Mouse (Mus musculus) heart, postnatal 25 days (tissue): ENCODE results near the gene Edf1. TPM values are rescaled to one million over a fixed set of nuclear protein-coding genes. Genes with fewer than 3 reads are reported as not detected.
"Not testable (repeated sequence)": the region's sequence is repeated elsewhere in the genome, so short reads cannot be mapped to it uniquely, and the experiment has no call there.

Source experiments
- DNase-seq: peaks from one replicate; pipeline ENCODE4 v3.0.0; 2022; ENCODE audit warnings: low spot score
- intact Hi-C: fragments of 180-260 bp; cut with DNase I; formaldehyde crosslinking; loops from one replicate; pipeline ENCODE4 v1.15.1; 2025
- total RNA-seq, 2 experiments: library from RNA; stranded (reverse); gene quantifications; 2 replicates each; pipeline ENCODE4 v1.2.3; 2021

Gene Edf1
- total RNA-seq, result 100 to 1,000 TPM; 209 to 218 TPM

DNA sequence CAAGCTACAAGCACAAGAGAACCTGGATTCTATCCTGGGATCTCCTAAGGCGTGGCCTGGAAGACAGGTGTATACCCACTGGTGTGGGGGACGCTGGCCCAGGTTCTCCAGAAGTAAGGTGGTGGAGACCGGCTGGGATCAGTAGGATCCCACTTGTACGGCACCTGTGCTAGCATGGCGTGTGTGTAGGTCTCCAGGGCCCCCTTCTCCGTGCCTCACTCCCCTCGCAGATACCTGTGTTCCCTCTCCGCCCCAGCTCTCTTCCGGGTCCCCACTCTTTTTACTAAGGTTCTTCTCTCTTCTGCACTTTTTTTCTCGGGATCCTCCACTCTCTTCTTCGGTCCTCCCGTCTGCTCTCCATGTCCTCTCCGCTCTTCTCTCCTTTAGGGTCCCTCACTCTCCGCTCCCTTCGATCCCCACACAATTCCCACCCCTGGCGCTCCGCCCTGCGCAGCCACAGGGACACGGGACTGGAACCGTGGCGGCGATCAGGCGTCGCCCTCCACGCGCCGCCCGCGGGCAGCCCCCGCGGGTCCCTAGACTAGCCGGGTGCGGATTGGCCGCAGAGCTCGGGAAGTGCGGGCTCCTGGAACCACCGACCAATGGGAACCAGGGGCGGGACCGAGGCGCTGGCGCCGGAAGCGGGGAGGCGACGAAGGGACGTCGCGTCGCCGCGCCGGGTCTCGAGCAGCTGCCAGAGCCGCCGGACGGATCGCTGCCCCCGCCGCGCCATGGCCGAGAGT is at the start of gene Edf1:
Gene Edf1 (plus strand): TSS at position 627 of the 743 bp plus-strand sequence.
- intact Hi-C loops, result no loop called here

GRCm38 (mm10) chr2:25509912-25510311 is 47.7 kb upstream of the Edf1 start:
- DNase-seq, result no peak
- intact Hi-C loops, result loop anchor here (2.0 to 10.0 kb wide), 2 partner anchors 41 to 1395 kb away; partner anchors contain the start of gene Surf6

More for the DNA sequence above, at the start of gene Edf1:
- peak; percentile 93 for DNase-seq

GRCm38 (mm10) chr2:25526510-25527302 is 30.9 kb upstream of the Edf1 start:
- intact Hi-C loops, result no loop called here
- DNase-seq, result no peak

- no peak for DNase-seq
- intact Hi-C loops, result no loop called here
Measured at GRCm38 (mm10) chr2:25533707-25534106, 23.9 kb upstream of the Edf1 start.

GRCm38 (mm10) chr2:25534178-25534865 is 23.3 kb upstream of the Edf1 start:
- peak; percentile 72 for DNase-seq
- intact Hi-C loops, result no loop called here

GRCm38 (mm10) chr2:25534866-25535182 is 22.8 kb upstream of the Edf1 start:
- no peak for DNase-seq
- intact Hi-C loops, result no loop called here

DNA sequence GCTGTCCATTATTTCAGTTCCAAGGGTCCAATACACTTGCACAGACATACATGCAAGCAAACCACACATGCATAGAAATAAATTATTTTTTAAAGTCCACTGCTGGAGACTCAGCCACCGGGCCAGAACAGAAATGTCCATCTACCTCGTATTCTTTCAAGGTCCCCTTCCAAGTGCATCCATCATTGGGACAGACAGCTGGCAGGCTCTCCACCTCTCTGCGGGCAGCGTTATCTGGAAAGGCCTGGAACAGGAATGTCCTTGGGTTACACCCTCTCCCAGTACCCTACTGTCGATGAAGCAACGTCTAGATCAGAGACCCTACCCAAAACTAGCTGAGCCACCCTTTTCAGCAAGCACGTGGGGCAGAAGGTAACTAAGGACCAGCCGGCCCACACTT is 21.1 kb upstream of the Edf1 start:
- DNase-seq, result no peak
- intact Hi-C loops, result no loop called here

GRCm38 (mm10) chr2:25540541-25540948 is 17.1 kb upstream of the Edf1 start:
- no peak for DNase-seq
- intact Hi-C loops, result no loop called here

GRCm38 (mm10) chr2:25541644-25542367 is 15.8 kb upstream of the Edf1 start:
- intact Hi-C loops, result no loop called here
- no peak for DNase-seq

DNA sequence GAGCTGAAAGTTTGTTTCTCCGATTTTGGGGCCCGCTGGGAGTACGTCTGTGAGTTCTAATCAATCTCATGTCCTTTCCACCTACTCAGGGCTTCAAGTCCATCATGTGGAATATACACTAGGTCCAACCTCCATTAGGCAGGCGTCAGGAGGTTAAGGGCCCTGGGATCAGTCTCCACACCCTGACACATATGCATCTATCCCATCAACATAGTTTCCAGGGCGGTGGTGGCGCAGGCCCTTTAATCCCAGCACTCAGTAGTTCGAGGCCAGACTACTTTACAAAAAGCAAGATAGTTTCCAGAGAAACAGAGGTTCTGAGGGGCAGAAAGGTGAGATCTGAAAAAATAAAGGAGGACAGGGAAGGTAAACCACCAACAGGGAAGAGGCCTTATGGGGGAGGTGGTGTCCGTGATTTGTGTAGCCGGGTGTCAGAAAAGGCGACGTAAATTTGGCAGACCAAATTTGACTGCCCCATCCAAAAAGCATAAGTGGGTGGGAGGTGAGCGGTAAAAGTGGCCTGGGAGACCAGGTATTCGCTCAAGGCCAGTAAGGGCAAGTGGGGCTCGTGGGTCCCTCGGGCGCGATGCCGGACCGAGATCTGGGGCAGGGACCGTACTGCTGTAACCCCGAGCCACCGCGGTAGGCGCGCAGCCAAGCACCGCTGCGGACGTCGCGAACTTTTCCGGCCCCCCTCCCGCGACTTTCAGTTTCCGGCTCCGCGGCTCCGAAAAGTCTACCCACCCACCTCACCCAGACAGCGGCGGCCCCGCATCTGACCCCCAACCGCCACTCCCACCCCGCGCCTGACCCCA is 11.4 kb upstream of the Edf1 start:
- DNase-seq, result no peak
- intact Hi-C loops, result no loop called here

GRCm38 (mm10) chr2:25546811-25547491 is 10.7 kb upstream of the Edf1 start, which contains the start of gene Traf2:
TSS of gene Traf2 (minus strand) at chr2:25546940.
- intact Hi-C loops, result no loop called here
- DNase-seq, result peak; percentile 99

GRCm38 (mm10) chr2:25549021-25549991 is 8.3 kb upstream of the Edf1 start:
- no peak for DNase-seq
- intact Hi-C loops, result no loop called here

- intact Hi-C loops, result loop anchor here (2.0 to 5.0 kb wide), 2 partner anchors 40 to 124 kb away; partner anchors contain the start of gene Abca2
- no peak for DNase-seq
Measured at GRCm38 (mm10) chr2:25551186-25551585, 6.5 kb upstream of the Edf1 start.

GRCm38 (mm10) chr2:25553171-25553786 is 4.4 kb upstream of the Edf1 start:
- not testable (repeated sequence) for DNase-seq
- intact Hi-C loops, result loop anchor here (5.0 kb wide), 1 partner anchor 126 kb away; the partner anchor contains the start of gene Abca2

DNA sequence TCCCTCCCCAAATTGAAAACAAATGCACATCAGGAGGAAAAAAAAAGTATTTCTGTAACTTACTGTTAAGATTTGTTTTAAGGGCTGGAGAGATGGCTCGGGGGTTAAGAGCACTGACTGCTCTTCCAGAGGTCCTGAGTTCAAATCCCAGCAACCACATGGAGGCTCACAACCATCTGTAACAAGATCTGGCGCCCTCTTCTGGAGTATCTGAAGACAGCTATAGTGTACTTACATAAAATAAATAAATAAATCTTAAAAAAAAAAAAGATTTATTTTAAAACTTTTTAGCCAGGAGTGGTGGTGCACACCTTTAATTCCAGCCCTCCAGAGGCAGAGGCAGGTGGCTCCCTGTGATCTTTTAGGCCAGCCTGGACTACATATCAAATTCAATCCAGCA is 2.2 kb upstream of the Edf1 start:
- DNase-seq, intact Hi-C loops: not testable (repeated sequence)

GRCm38 (mm10) chr2:25556296-25556695 is 1.4 kb upstream of the Edf1 start:
- intact Hi-C loops, result no loop called here
- no peak for DNase-seq

DNA sequence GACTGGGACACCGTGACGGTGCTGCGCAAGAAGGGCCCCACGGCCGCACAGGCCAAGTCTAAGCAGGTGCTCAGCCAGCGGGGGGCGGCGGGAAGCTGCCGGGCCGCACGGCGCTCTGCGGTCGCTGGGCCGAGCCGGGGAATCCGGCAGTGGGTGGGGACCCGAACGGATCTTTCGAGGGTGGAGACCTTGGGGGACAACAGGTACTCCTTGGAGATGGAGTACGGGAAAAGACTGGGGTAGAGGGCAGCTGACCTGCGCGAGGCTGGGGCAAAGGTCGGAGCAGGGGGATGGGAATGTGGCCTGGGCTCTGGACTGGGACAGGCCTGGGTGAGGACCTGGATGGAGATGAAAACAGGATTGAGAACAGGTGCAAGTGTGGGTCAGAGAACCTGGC is 315 bp downstream of the Edf1 start:
- intact Hi-C loops, result no loop called here
- DNase-seq, result no peak
